Mouse (Mus musculus): ENCODE results near the gene Kat5. TPM values are rescaled to one million over a fixed set of nuclear protein-coding genes. Genes with fewer than 3 reads are reported as not detected.

Gene Kat5
- total and polyA plus RNA-seq, 3 experiments, result 54.5 to 67.6 TPM; not detected in 1

GRCm38 (mm10) chr19:5637069-5638047 lies 27.3 kb upstream of the Kat5 start, which contains the start of gene Rela (continued):
- TF ChIP-seq MYC (IDR thresholded peaks at IDR 0.05; ENCODE audit: low read depth, low read length), result peak; percentile 74
- peak; percentile 40; the same call in 1 of the 2 replicates for TF ChIP-seq ELF1 (IDR thresholded peaks at IDR 0.05; ENCODE audit: low read depth, low read length)
- TF ChIP-seq CHD1 (IDR thresholded peaks at IDR 0.05; ENCODE audit: low read depth, low read length), result no peak
- TF ChIP-seq MXI1 (IDR thresholded peaks at IDR 0.05; ENCODE audit: low read depth, low read length), result peak; percentile 68
- no peak for TF ChIP-seq RCOR1 (IDR thresholded peaks at IDR 0.05; ENCODE audit: low read depth, low read length)
- peak; percentile 73 for TF ChIP-seq NRF1 (IDR thresholded peaks at IDR 0.05; ENCODE audit: insufficient read depth, low read depth, low read length, poor library complexity, severe bottlenecking)
- peak; percentile 77 for TF ChIP-seq ETS1 (IDR thresholded peaks at IDR 0.05; ENCODE audit: low read depth, low read length)
- TF ChIP-seq NELFE (IDR thresholded peaks at IDR 0.05; ENCODE audit: low read depth, low read length), result peak; percentile 78
- peak; percentile 78 to 87; a peak in 3 of 4 replicates for TF ChIP-seq POLR2A (IDR thresholded peaks at IDR 0.05; ENCODE audit: control insufficient read depth in 1 of 2, insufficient read depth in 1 of 2, low read depth in 1 of 2, low read length in 2 of 2, poor library complexity in 1 of 2)
- peak; percentile 25; the same call in 1 of the 2 replicates for TF ChIP-seq ZMIZ1 (IDR thresholded peaks at IDR 0.05; ENCODE audit: low read depth, low read length)
- TF ChIP-seq BHLHE40 (IDR thresholded peaks at IDR 0.05; ENCODE audit: borderline replicate concordance, low read depth, low read length), result no peak
- TF ChIP-seq HCFC1 (IDR thresholded peaks at IDR 0.05; ENCODE audit: low read depth, low read length), result peak; percentile 64; the same call in 1 of the 2 replicates
- no peak for TF ChIP-seq MEF2A (IDR thresholded peaks at IDR 0.05; ENCODE audit: extremely low read depth, insufficient replicate concordance, low read depth, low read length, poor library complexity, severe bottlenecking)

- Histone ChIP-seq H3K4me1 (ENCODE audit: control insufficient read depth in 1 of 2, insufficient read depth in 2 of 2, low read length in 2 of 2) (peaks cover 0 to 18% of the 10 kb centered on the region in 2 experiments; a peak in 3 of 4 replicates), H3K9me3 (replicated peaks; ENCODE audit: insufficient read depth, low read length) (no peaks in the 10 kb centered on the region), H3K4me3 (ENCODE audit: control insufficient read depth in 1 of 2, insufficient read depth in 1 of 2, low read depth in 2 of 2, low read length in 2 of 2) (peak overlapping the region; percentile 79 to 94), H3K27me3 (ENCODE audit: control insufficient read depth in 1 of 2, insufficient read depth in 2 of 2, low read length in 2 of 2) (no peaks in the 10 kb centered on the region), H3K79me2 (ENCODE audit: control insufficient read depth, insufficient read depth, low read length, poor library complexity) (peaks cover 16% of the 10 kb centered on the region), H3K36me3 (ENCODE audit: control insufficient read depth in 1 of 2, insufficient read depth in 2 of 2, low read length in 2 of 2) (peaks cover 2 to 12% of the 10 kb centered on the region in 2 experiments), H3K27ac (ENCODE audit: control insufficient read depth, low read depth, low read length) (peak overlapping the region; percentile 60), H3K9ac (ENCODE audit: control insufficient read depth, low read depth, low read length, poor library complexity, severe bottlenecking) (peak overlapping the region; percentile 97)
- DNase-seq (ENCODE audit: low read depth, low spot score), result peak; percentile 78
- TF ChIP-seq RCOR1 (IDR thresholded peaks at IDR 0.05; ENCODE audit: low read depth, low read length), result peak; percentile 62; the same call in 1 of the 2 replicates
- TF ChIP-seq SIN3A (IDR thresholded peaks at IDR 0.05; ENCODE audit: low read length), result peak; percentile 68
- no peak for TF ChIP-seq MAFK (IDR thresholded peaks at IDR 0.05; ENCODE audit: borderline replicate concordance, low read depth, low read length)
- TF ChIP-seq ETS1 (IDR thresholded peaks at IDR 0.05; ENCODE audit: low read depth, low read length), result peak; percentile 62; the same call in 1 of the 2 replicates
- peak; percentile 51; the same call in 1 of the 2 replicates for TF ChIP-seq HCFC1 (IDR thresholded peaks at IDR 0.05; ENCODE audit: low read depth, low read length)
- peak; percentile 59 for TF ChIP-seq MYB (IDR thresholded peaks at IDR 0.05; ENCODE audit: low read depth, low read length)
- TF ChIP-seq EP300 (IDR thresholded peaks at IDR 0.05; ENCODE audit: low read depth in 1 of 2, low read length in 2 of 2), result peak in 1 of 2 experiments; percentile 53; a peak in 2 of 4 replicates
- peak; percentile 72 for TF ChIP-seq ZNF384 (IDR thresholded peaks at IDR 0.05; ENCODE audit: low read depth, low read length)
- TF ChIP-seq MAZ (IDR thresholded peaks at IDR 0.05; ENCODE audit: low read depth, low read length), result no peak
- TF ChIP-seq CHD2 (IDR thresholded peaks at IDR 0.05; ENCODE audit: low read length), result no peak
Measured at GRCm38 (mm10) chr19:5636571-5637041, 26.6 kb upstream of the Kat5 start.

Measured in MEL (cell line).